Mouse (Mus musculus) urinary bladder, adult 2 months (tissue): ENCODE results near the gene Gm7247. TPM values are rescaled to one million over a fixed set of nuclear protein-coding genes. Genes with fewer than 3 reads are reported as not detected.
"Not testable (repeated sequence)": the region's sequence is repeated elsewhere in the genome, so short reads cannot be mapped to it uniquely, and the experiment has no call there.

Source experiments
- DNase-seq: peaks from one replicate; pipeline ENCODE4 v3.0.0; 2022; ENCODE audit warnings: low spot score
- polyA plus RNA-seq: library from polyadenylated mRNA; depleted of rRNA; stranded (reverse); fragments of >200 nt; gene quantifications from 2 replicates; pipeline ENCODE4 v1.2.3, GENCODE M21; 2012; rRNA removed

Gene Gm7247
- polyA plus RNA-seq, 1 experiment, result not detected

DNA sequence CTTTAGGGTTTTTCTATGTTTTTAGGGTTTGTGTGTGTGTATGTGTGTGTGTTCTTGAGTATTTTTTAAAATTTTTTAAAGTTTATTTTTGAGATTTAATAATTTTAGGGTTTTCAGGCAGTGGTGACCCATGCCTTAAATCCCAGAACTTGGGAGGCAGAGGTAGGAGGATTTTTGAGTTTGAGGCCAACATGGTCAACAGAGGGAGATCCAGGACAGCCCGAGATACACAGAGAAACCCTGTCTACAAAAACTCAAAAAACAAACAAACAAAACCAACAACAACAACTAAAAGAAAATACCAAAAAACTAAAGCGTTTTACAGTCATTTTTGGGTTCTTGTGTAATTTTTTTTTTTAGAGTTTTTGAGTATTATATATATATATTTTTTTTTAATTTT is 134.2 kb downstream of the Gm7247 start:
- no peak for DNase-seq

- DNase-seq, result no peak
These were observed 135.4 kb downstream of the Gm7247 start for GRCm38 (mm10) chr14:51496955-51497354.

GRCm38 (mm10) chr14:51497958-51498357 is 136.4 kb downstream of the Gm7247 start:
- DNase-seq, result no peak

DNA sequence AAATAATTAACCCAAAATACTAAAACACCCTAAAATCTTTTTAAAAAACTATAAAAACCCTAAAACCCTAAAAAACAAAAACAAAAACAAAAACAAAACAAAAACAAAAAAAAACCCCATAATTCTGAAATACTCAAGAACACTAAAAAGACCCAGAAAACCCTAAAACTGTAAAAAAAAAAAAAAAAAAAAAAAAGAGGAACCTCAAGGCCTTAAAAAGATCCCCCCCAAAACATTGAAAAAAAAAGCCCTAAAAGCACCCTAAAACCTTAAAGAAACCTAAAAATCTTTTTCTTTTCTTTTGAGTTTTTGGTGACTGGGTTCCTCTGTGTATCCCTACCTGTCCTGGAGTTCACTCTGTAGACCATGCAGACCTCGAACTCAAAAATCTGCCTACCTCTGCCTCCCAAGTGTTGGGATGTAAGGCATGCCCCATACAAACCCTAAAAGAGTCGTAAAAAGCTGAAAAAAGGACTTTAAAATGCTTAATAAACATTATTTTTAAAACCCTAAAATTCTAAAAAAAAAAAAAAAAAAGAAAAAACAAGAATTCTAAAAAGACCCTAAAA is 138.2 kb downstream of the Gm7247 start:
- no peak for DNase-seq

DNA sequence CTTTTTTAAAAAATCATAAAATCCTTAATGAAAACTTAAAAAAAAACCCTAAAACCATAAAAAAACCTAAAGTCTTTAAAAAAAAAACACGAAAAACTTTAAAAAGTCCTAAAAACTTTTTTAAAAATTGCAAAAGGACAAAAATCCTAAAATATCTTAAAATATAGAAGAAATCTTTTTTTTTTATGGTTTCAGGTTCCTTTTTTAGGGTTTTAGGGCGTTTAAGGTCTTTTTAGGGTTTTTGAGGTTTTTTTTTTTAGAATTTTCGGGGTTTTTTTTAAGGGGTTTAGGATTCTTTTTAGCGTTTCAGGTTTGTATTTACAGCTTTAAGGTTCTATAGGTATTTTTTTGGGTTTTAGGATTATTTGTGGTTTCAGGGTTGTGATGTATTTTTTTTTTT is 138.9 kb downstream of the Gm7247 start:
- DNase-seq, result no peak

- DNase-seq, result no peak
These were observed 145.9 kb downstream of the Gm7247 start for GRCm38 (mm10) chr14:51507416-51507815.

DNA sequence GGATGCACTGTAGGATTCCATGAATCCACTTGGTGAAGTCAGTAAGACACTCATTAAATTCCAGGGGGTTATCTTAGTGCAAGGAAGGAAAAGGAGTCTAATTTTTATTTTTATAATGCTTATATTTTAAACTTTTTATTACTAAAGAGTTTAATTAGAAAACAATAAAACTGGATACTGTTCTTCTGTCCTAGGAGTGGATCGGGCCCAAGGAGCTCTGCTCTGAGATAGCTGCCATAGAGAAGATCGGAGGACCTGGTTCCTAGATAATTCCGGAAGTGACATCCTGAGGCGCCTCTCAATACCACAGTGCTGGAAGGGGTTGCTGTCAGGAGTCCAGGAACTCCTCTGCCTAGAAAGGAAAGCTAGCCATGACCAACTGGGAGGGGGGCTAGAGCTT is 190.9 kb downstream of the Gm7247 start, which contains the start of gene Gm5622:
Gene Gm5622 (plus strand): TSS at position 301 of the 400 bp plus-strand sequence.
- DNase-seq, result no peak

DNA sequence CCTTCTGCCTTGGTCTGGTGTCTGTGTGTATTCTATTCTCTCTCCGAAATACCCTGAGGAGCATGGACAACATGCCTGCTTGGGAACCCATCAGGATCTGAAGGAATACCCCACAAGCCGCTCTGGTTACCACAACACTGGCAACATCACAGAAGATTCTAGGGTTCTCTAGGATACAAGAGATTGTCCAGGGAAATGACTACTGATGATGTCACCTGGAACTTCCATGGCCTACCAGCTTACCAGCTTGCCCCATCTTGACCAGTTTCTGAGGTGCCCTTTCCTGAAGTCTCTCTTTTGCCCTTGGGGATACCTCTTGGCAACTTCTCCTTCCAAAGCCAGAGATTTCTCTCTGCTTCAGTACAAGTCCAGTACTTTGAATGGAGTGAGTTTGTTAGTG is 212.4 kb downstream of the Gm7247 start, which contains the start of gene Gm17175:
Gene Gm17175 (minus strand): TSS at position 101 of the 400 bp plus-strand sequence.
- not testable (repeated sequence) for DNase-seq

GRCm38 (mm10) chr14:51592039-51592438 is 230.5 kb downstream of the Gm7247 start, which contains the start of gene Gm17174:
TSS of gene Gm17174 (minus strand) at chr14:51592139.
- DNase-seq, result not testable (repeated sequence)

GRCm38 (mm10) chr14:51611210-51611609 is 249.7 kb downstream of the Gm7247 start, which contains the start of gene Gm17078:
TSS of gene Gm17078 (minus strand) at chr14:51611310.
- DNase-seq, result no peak

Other genes starting within 250 kb of the Gm7247 start
- 0.04 and 0.06 TPM in 2 replicates for gene Eddm3b, start 247.3 kb upstream of the Gm7247 start, polyA plus RNA-seq
- gene Rnase6, start 237.8 kb upstream of the Gm7247 start, polyA plus RNA-seq, result 7.1 and 8.3 TPM in 2 replicates
- gene Rnase1, start 215.0 kb upstream of the Gm7247 start, polyA plus RNA-seq, result 0.30 and 0.40 TPM in 2 replicates
- gene Rnase2b, start 199.5 kb upstream of the Gm7247 start, polyA plus RNA-seq, result not detected in 2 replicates
- gene Ang2, start 162.6 kb upstream of the Gm7247 start, polyA plus RNA-seq, result not detected in 2 replicates
- gene Ear14, start 158.4 kb upstream of the Gm7247 start, polyA plus RNA-seq, result not detected in 2 replicates
- 0.12 TPM in 1 of 2 replicates, not detected in the other for gene Rnase2a, start 105.6 kb upstream of the Gm7247 start, polyA plus RNA-seq
- not detected in 2 replicates for gene Vmn2r88, start 49.1 kb downstream of the Gm7247 start, polyA plus RNA-seq
- not detected in 2 replicates for gene Vmn2r89, start 90.1 kb downstream of the Gm7247 start, polyA plus RNA-seq
- 0.06 TPM in 2 replicates for gene Gm5622, start 191.0 kb downstream of the Gm7247 start, polyA plus RNA-seq
- not detected in 2 replicates for gene Gm17175, start 212.3 kb downstream of the Gm7247 start, polyA plus RNA-seq
- not detected in 2 replicates for gene Gm17174, start 230.4 kb downstream of the Gm7247 start, polyA plus RNA-seq
- gene Gm17078, start 249.6 kb downstream of the Gm7247 start, polyA plus RNA-seq, result not detected in 2 replicates